Mouse (Mus musculus): Measurements from ENCODE around the gene Onecut3.
A peak's percentile ranks its signal among the peaks of the same experiment; 100 is the strongest.

Gene Onecut3

GRCm38 (mm10) chr10:80494732-80495131 lies at the start of gene Onecut3:
Gene Onecut3, plus strand, starts transcription at chr10:80494835.
- DNase-seq = no peak

- DNase-seq = no peak
Observed at GRCm38 (mm10) chr10:80445052-80445451, 49.6 kb upstream of the Onecut3 start.

- DNase-seq = peak; percentile 86
Observed at GRCm38 (mm10) chr10:80445898-80446601, 48.6 kb upstream of the Onecut3 start.

GRCm38 (mm10) chr10:80450599-80450998 lies 44.0 kb upstream of the Onecut3 start:
- no peak for DNase-seq

- no peak for DNase-seq
Observed at GRCm38 (mm10) chr10:80453601-80454000, 41.0 kb upstream of the Onecut3 start.

GRCm38 (mm10) chr10:80454781-80455180 lies 39.9 kb upstream of the Onecut3 start:
- no peak for DNase-seq

GRCm38 (mm10) chr10:80455697-80456096 lies 38.9 kb upstream of the Onecut3 start:
- DNase-seq = no peak

GRCm38 (mm10) chr10:80459236-80459635 lies 35.4 kb upstream of the Onecut3 start:
- DNase-seq = no peak

- DNase-seq = no peak
Observed at GRCm38 (mm10) chr10:80459671-80460070, 35.0 kb upstream of the Onecut3 start.

- DNase-seq = peak; percentile 92
Observed at GRCm38 (mm10) chr10:80460324-80460723, 34.3 kb upstream of the Onecut3 start.

- DNase-seq = no peak
Observed at GRCm38 (mm10) chr10:80461346-80461745, 33.3 kb upstream of the Onecut3 start.

GRCm38 (mm10) chr10:80464381-80465035 lies 30.1 kb upstream of the Onecut3 start:
- peak; percentile 43 for DNase-seq

GRCm38 (mm10) chr10:80465066-80465465 lies 29.6 kb upstream of the Onecut3 start:
- DNase-seq = peak; percentile 72

GRCm38 (mm10) chr10:80475290-80475959 lies 19.2 kb upstream of the Onecut3 start:
- peak; percentile 80 for DNase-seq

GRCm38 (mm10) chr10:80478531-80478930 lies 16.1 kb upstream of the Onecut3 start:
- DNase-seq = no peak

GRCm38 (mm10) chr10:80481002-80481401 lies 13.6 kb upstream of the Onecut3 start:
- DNase-seq = no peak

GRCm38 (mm10) chr10:80486862-80487379 lies 7.7 kb upstream of the Onecut3 start:
- no peak for DNase-seq

- DNase-seq = peak; percentile 58
Observed at GRCm38 (mm10) chr10:80490051-80490450, 4.6 kb upstream of the Onecut3 start.

- DNase-seq = no peak
Observed at GRCm38 (mm10) chr10:80495901-80496300, 1.3 kb downstream of the Onecut3 start.

- no peak for DNase-seq
Observed at GRCm38 (mm10) chr10:80496421-80496820, 1.8 kb downstream of the Onecut3 start.

- no peak for DNase-seq
Observed at GRCm38 (mm10) chr10:80502291-80502690, 7.7 kb downstream of the Onecut3 start.

- no peak for DNase-seq
Observed at GRCm38 (mm10) chr10:80502819-80503314, 8.2 kb downstream of the Onecut3 start.

- DNase-seq = no peak
Observed at GRCm38 (mm10) chr10:80503599-80504220, 9.1 kb downstream of the Onecut3 start.
